Mouse (Mus musculus) testis, adult 2 months (tissue): Measurements from ENCODE around the gene Sept6.

Experiments
- CTCF ChIP-seq: fragments of 200-500 bp; IDR thresholded peaks from 2 replicates; pipeline ENCODE4 v1.5.1; 2012; ENCODE audit warnings: low read depth, mild to moderate bottlenecking, inconsistent platforms, low read length, moderate library complexity; ENCODE audit not compliant: control insufficient read depth, insufficient read depth, insufficient replicate concordance
- POLR2A ChIP-seq: fragments of 200-500 bp; IDR thresholded peaks from 2 replicates; pipeline ENCODE4 v1.6.1; 2012; ENCODE audit warnings: low read depth, mild to moderate bottlenecking, inconsistent platforms, low read length, moderate library complexity; ENCODE audit not compliant: control insufficient read depth

- TF ChIP-seq POLR2A (no peak), CTCF (no peak)
These were observed 61.0 kb downstream of the Sept6 start for GRCm38 (mm10) chrX:36930574-36930973.
